Mouse (Mus musculus) layer of hippocampus, adult 9-11 months (tissue): Measurements from ENCODE around the gene Hspbap1.

Experiments used
- DNase-seq: peaks from one replicate; pipeline ENCODE4 v3.0.0; 2022

Gene Hspbap1

GRCm38 (mm10) chr16:35764941-35765340 is 5.2 kb upstream of the Hspbap1 start:
- DNase-seq, result no peak

GRCm38 (mm10) chr16:35765449-35765848 is 4.7 kb upstream of the Hspbap1 start:
- DNase-seq, result no peak

- no peak for DNase-seq
Observed at GRCm38 (mm10) chr16:35766366-35766765, 3.8 kb upstream of the Hspbap1 start.

GRCm38 (mm10) chr16:35768469-35768784 is 1.7 kb upstream of the Hspbap1 start:
- DNase-seq, result no peak

- peak; percentile 72 for DNase-seq
Observed at GRCm38 (mm10) chr16:35768785-35769642, 1.2 kb upstream of the Hspbap1 start, which contains the start of gene Dirc2. TSS of gene Dirc2 (minus strand) at chr16:35769356.

GRCm38 (mm10) chr16:35771141-35771540 is 966 bp downstream of the Hspbap1 start:
- DNase-seq, result no peak

GRCm38 (mm10) chr16:35771606-35772005 is 1.4 kb downstream of the Hspbap1 start:
- no peak for DNase-seq

- DNase-seq, result no peak
Observed at GRCm38 (mm10) chr16:35772598-35772997, 2.4 kb downstream of the Hspbap1 start.

GRCm38 (mm10) chr16:35775835-35776234 is 5.7 kb downstream of the Hspbap1 start:
- no peak for DNase-seq

GRCm38 (mm10) chr16:35776737-35777136 is 6.6 kb downstream of the Hspbap1 start:
- no peak for DNase-seq

GRCm38 (mm10) chr16:35777768-35778167 is 7.6 kb downstream of the Hspbap1 start:
- no peak for DNase-seq

GRCm38 (mm10) chr16:35779681-35780080 is 9.5 kb downstream of the Hspbap1 start:
- no peak for DNase-seq

GRCm38 (mm10) chr16:35781096-35781495 is 10.9 kb downstream of the Hspbap1 start:
- DNase-seq, result no peak

GRCm38 (mm10) chr16:35781651-35782050 is 11.5 kb downstream of the Hspbap1 start:
- DNase-seq, result no peak

- no peak for DNase-seq
Observed at GRCm38 (mm10) chr16:35782451-35783206, 12.5 kb downstream of the Hspbap1 start.

GRCm38 (mm10) chr16:35783207-35783573 is 13.0 kb downstream of the Hspbap1 start:
- no peak for DNase-seq

- no peak for DNase-seq
Observed at GRCm38 (mm10) chr16:35784134-35784725, 14.1 kb downstream of the Hspbap1 start.

- DNase-seq, result no peak
Observed at GRCm38 (mm10) chr16:35787163-35787562, 17.0 kb downstream of the Hspbap1 start.

GRCm38 (mm10) chr16:35787568-35788189 is 17.5 kb downstream of the Hspbap1 start:
- no peak for DNase-seq

GRCm38 (mm10) chr16:35788330-35788729 is 18.2 kb downstream of the Hspbap1 start:
- DNase-seq, result no peak

GRCm38 (mm10) chr16:35791962-35792521 is 21.9 kb downstream of the Hspbap1 start:
- no peak for DNase-seq

GRCm38 (mm10) chr16:35802163-35802562 is 32.0 kb downstream of the Hspbap1 start:
- no peak for DNase-seq

GRCm38 (mm10) chr16:35803723-35804122 is 33.5 kb downstream of the Hspbap1 start:
- no peak for DNase-seq
